ENCODE assay signal across 17 mouse cellular contexts in the genomic region with DNA sequence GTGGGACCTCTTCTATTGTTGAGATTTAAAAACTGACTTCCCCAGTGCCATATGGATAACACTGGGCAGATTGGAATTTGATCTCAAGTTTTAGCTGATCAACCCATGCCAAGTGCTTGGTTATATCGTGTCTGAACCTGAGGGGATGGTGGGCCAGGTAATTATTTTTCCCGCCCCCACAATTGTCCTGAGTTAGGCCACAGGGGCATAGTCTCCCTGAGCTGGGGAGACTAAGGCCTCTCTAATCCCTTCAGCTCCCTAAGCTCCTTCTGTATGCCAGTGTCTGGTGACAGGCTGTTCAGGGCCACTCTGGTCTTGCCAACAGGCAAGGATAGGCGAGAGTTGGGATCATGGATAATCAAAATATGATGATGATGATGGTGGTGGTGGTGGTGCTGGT. TPM values are rescaled to one million over a fixed set of nuclear protein-coding genes. Genes with fewer than 3 reads are reported as not detected.
DNase-seq lines count a peak whose midpoint lies in the region; ATAC-seq and TF ChIP-seq lines count a peak whose summit lies in the region.
"Had no signal": no experiment of that assay in that cellular context is flagged by ENCODE, and none has a peak within 500 bp of the region (broad histone marks: within the 10 kb centered on the region; RNA-seq: fewer than 3 reads in every experiment).

No protein-coding gene starts in this region.

- H3K27ac ChIP-seq in neural tube, embryonic 11.5 days (ENCODE audit: low read depth, low read length), result no peak overlapping the region
- no peak overlapping the region for H3K27ac ChIP-seq in forebrain, postnatal 0 days (ENCODE audit: low read depth, low read length)
- H3K27ac ChIP-seq in midbrain, embryonic 12.5 days (replicated peaks), result peak overlapping the region; percentile 52; the same call in 1 of the 2 replicates

- no peaks in the 10 kb centered on the region for H3K9me3 ChIP-seq in neural tube, embryonic 11.5 days (ENCODE audit: control insufficient read depth, low read length)
- H3K9me3 ChIP-seq in forebrain, postnatal 0 days (ENCODE audit: low read length), result no peaks in the 10 kb centered on the region
- no peaks in the 10 kb centered on the region for H3K9me3 ChIP-seq in midbrain, embryonic 12.5 days

- no peak for TF ChIP-seq CTCF in forebrain, postnatal 0 days (IDR thresholded peaks at IDR 0.05; ENCODE audit: low read depth)

- WGBS in neural tube, embryonic 11.5 days, result 82% methylated on average over 3 of the region's 3 CpGs
- WGBS in forebrain, postnatal 0 days, result 56% methylated on average over 3 of the region's 3 CpGs
- WGBS in midbrain, embryonic 12.5 days, result 53% methylated on average over 3 of the region's 3 CpGs

- peak overlapping the region; percentile 29 for H3K4me2 ChIP-seq in neural tube, embryonic 11.5 days (ENCODE audit: low read depth)
- H3K4me2 ChIP-seq in forebrain, postnatal 0 days (ENCODE audit: low read depth), result peak overlapping the region; percentile 74
- H3K4me2 ChIP-seq in midbrain, embryonic 12.5 days (replicated peaks), result peak overlapping the region; percentile 77

- intact Hi-C loops in heart, postnatal 14 days (cut with DNase I), result loop anchor here (5.0 kb wide), 1 partner anchor 112 kb away; no protein-coding TSS in a partner anchor

- DNase-seq in neural tube, embryonic 11.5 days (ENCODE audit: low spot score), result no peak
- no peak for DNase-seq in neural tube, embryonic 10.5 days (ENCODE audit: extremely low spot score, low spot score)
- DNase-seq in forebrain, postnatal 0 days, result no peak
- DNase-seq in retina, postnatal 1 day, result peak; percentile 57
- no peak for DNase-seq in heart, postnatal 14 days
- DNase-seq in B cell, adult 2 months, result no peak
- DNase-seq in left cerebral cortex, adult 8-10 months (ENCODE audit: low spot score in 2 of 2), result no peak
- DNase-seq: heart, adult 18-20 months; kidney, adult 11 months; kidney, postnatal 4 days; thymus, postnatal 25 days had no signal

- H3K9ac ChIP-seq in neural tube, embryonic 11.5 days (ENCODE audit: low read length), result no peak overlapping the region
- H3K9ac ChIP-seq in forebrain, postnatal 0 days, result peak overlapping the region; percentile 31; the same call in 1 of the 2 replicates
- H3K9ac ChIP-seq in midbrain, embryonic 12.5 days (replicated peaks), result peak overlapping the region; percentile 39

- H3K27me3 ChIP-seq in neural tube, embryonic 11.5 days (ENCODE audit: control insufficient read depth, insufficient read depth, low read length), result no peaks in the 10 kb centered on the region
- H3K27me3 ChIP-seq in forebrain, postnatal 0 days (ENCODE audit: insufficient read depth, low read length), result no peaks in the 10 kb centered on the region
- peaks cover 6% of the 10 kb centered on the region; the same call in 1 of the 2 replicates for H3K27me3 ChIP-seq in midbrain, embryonic 12.5 days

- no peak overlapping the region for H3K4me3 ChIP-seq in neural tube, embryonic 11.5 days (ENCODE audit: low read depth, low read length)
- H3K4me3 ChIP-seq in forebrain, postnatal 0 days (ENCODE audit: low read depth, low read length), result peak overlapping the region; percentile 72
- H3K4me3 ChIP-seq in midbrain, embryonic 12.5 days, result peak overlapping the region; percentile 79

- ATAC-seq in neural tube, embryonic 11.5 days (ENCODE audit: insufficient read depth, low FRiP score, low TSS enrichment), result no peak
- ATAC-seq in forebrain, postnatal 0 days, result no peak
- ATAC-seq in midbrain, embryonic 12.5 days (ENCODE audit: low FRiP score, low read depth), result no peak
- ATAC-seq: lung, postnatal 0 days had no signal

- no peaks in the 10 kb centered on the region for H3K36me3 ChIP-seq in neural tube, embryonic 11.5 days (ENCODE audit: control insufficient read depth, insufficient read depth, low read length)
- H3K36me3 ChIP-seq in forebrain, postnatal 0 days (ENCODE audit: insufficient read depth), result no peaks in the 10 kb centered on the region
- H3K36me3 ChIP-seq in midbrain, embryonic 12.5 days, result no peaks in the 10 kb centered on the region

- peaks cover 4% of the 10 kb centered on the region; the same call in 1 of the 2 replicates for H3K4me1 ChIP-seq in neural tube, embryonic 11.5 days (ENCODE audit: control insufficient read depth, insufficient read depth, low read length)
- H3K4me1 ChIP-seq in forebrain, postnatal 0 days (ENCODE audit: insufficient read depth), result peaks cover 13% of the 10 kb centered on the region
- peaks cover 24% of the 10 kb centered on the region; the same call in 1 of the 2 replicates for H3K4me1 ChIP-seq in midbrain, embryonic 12.5 days

RNA-seq across cellular contexts. Expression of a gene that starts 1.7 kb away (rescaled TPM):
- 16.6 and 17.7 TPM in 2 replicates for polyA plus RNA-seq in neural tube, embryonic 11.5 days (2014; fragmentation: Nextera tagmentation; extraction: Ambion mirVana)
- total RNA-seq in forebrain, postnatal 0 days (2014; rRNA removed), result 56.3 and 57.7 TPM in 2 replicates
- 44.7 and 48.5 TPM in 2 replicates for polyA plus RNA-seq in forebrain, postnatal 0 days (2015; fragmentation: Nextera tagmentation; extraction: Ambion mirVana)
- polyA plus RNA-seq in midbrain, embryonic 12.5 days (2016; fragmentation: Nextera tagmentation; extraction: Ambion mirVana), result 27.1 and 27.6 TPM in 2 replicates
- 1 to 10 TPM; 1.2 to 1.5 TPM for total RNA-seq in heart, postnatal 14 days (2021)
- total RNA-seq in left cerebral cortex, adult 8-10 months (2022), result 100 to 1,000 TPM; 190 to 233 (median 201) TPM

RNA-seq across cellular contexts. Expression of a gene that starts 38.3 kb away (rescaled TPM):
- not detected in 2 replicates for polyA plus RNA-seq in neural tube, embryonic 11.5 days (2014; fragmentation: Nextera tagmentation; extraction: Ambion mirVana)
- total RNA-seq in forebrain, postnatal 0 days (2014; rRNA removed), result not detected in 2 replicates
- polyA plus RNA-seq in forebrain, postnatal 0 days (2015; fragmentation: Nextera tagmentation; extraction: Ambion mirVana), result not detected in 2 replicates
- not detected in 2 replicates for polyA plus RNA-seq in midbrain, embryonic 12.5 days (2016; fragmentation: Nextera tagmentation; extraction: Ambion mirVana)
- total RNA-seq in heart, postnatal 14 days (2021), result not detected
- total RNA-seq in left cerebral cortex, adult 8-10 months (2022), result not detected
- total RNA-seq: heart, adult 18-20 months; heart, postnatal 25 days; left cerebral cortex, postnatal 25 days had no signal
- polyA plus RNA-seq: embryonic facial prominence, embryonic 14.5 days; liver, embryonic 11.5 days; lung, postnatal 0 days had no signal

RNA-seq across cellular contexts. Expression of a gene that starts 55.9 kb away (rescaled TPM):
- not detected in 2 replicates for polyA plus RNA-seq in neural tube, embryonic 11.5 days (2014; fragmentation: Nextera tagmentation; extraction: Ambion mirVana)
- not detected in 2 replicates for total RNA-seq in forebrain, postnatal 0 days (2014; rRNA removed)
- polyA plus RNA-seq in forebrain, postnatal 0 days (2015; fragmentation: Nextera tagmentation; extraction: Ambion mirVana), result not detected in 2 replicates
- not detected in 2 replicates for polyA plus RNA-seq in midbrain, embryonic 12.5 days (2016; fragmentation: Nextera tagmentation; extraction: Ambion mirVana)
- total RNA-seq in heart, postnatal 14 days (2021), result not detected
- not detected for total RNA-seq in left cerebral cortex, adult 8-10 months (2022)
- total RNA-seq: heart, adult 18-20 months; heart, postnatal 25 days; left cerebral cortex, postnatal 25 days had no signal
- polyA plus RNA-seq: embryonic facial prominence, embryonic 14.5 days; liver, embryonic 11.5 days had no signal

Comparison
In these comparisons a context has a peak if more than half of its experiments do, and no peak if none do; other contexts are left out.
1. RNA of a gene that starts 1.7 kb away (total RNA-seq): 190 to 233 TPM in left cerebral cortex, adult 8-10 months and 56.3 to 57.7 TPM in forebrain, postnatal 0 days; 1.2 to 1.5 TPM in heart, postnatal 14 days; every median in the first group is over 10 times any median in the second.
2. Peak in every context shown above with its lines, with median percentiles within 50 percentile points of each other: H3K4me2 ChIP-seq.